Mouse (Mus musculus) frontal cortex, postnatal 14 days (tissue): ENCODE data around the gene Trpm8.

Experiments used
- DNase-seq, 2 experiments: peaks; one replicate each; pipeline ENCODE4 v3.0.0; 2022; ENCODE audit warnings: low spot score in 2 of 2

Trpm8 gene

GRCm38 (mm10) chr1:88355681-88356080 is 78.2 kb downstream of the Trpm8 start:
- DNase-seq, result no peak

- DNase-seq, result no peak
Observed at GRCm38 (mm10) chr1:88356616-88357015, 79.2 kb downstream of the Trpm8 start.

GRCm38 (mm10) chr1:88357458-88358090 is 80.1 kb downstream of the Trpm8 start:
- peak; percentile 19 to 60 for DNase-seq

- no peak for DNase-seq
Observed at GRCm38 (mm10) chr1:88358102-88358654, 80.7 kb downstream of the Trpm8 start.

- DNase-seq, result no peak
Observed at GRCm38 (mm10) chr1:88361085-88361484, 83.6 kb downstream of the Trpm8 start.

GRCm38 (mm10) chr1:88366881-88367644 is 89.6 kb downstream of the Trpm8 start:
- no peak for DNase-seq

GRCm38 (mm10) chr1:88378446-88378845 is 101.0 kb downstream of the Trpm8 start:
- DNase-seq, result no peak

GRCm38 (mm10) chr1:88391632-88392031 is 114.2 kb downstream of the Trpm8 start:
- no peak for DNase-seq

- DNase-seq, result no peak
Observed at GRCm38 (mm10) chr1:88393321-88393720, 115.9 kb downstream of the Trpm8 start.

- no peak for DNase-seq
Observed at GRCm38 (mm10) chr1:88403378-88403777, 125.9 kb downstream of the Trpm8 start.

GRCm38 (mm10) chr1:88406078-88406806 is 128.8 kb downstream of the Trpm8 start:
- no peak for DNase-seq

- no peak for DNase-seq
Observed at GRCm38 (mm10) chr1:88406807-88407198, 129.3 kb downstream of the Trpm8 start, which contains the start of gene Spp2. Gene Spp2, plus strand, starts transcription at chr1:88406961.

- DNase-seq, result no peak
Observed at GRCm38 (mm10) chr1:88408340-88408739, 130.9 kb downstream of the Trpm8 start.

- DNase-seq, result no peak
Observed at GRCm38 (mm10) chr1:88412013-88412412, 134.6 kb downstream of the Trpm8 start.

GRCm38 (mm10) chr1:88418943-88419342 is 141.5 kb downstream of the Trpm8 start:
- no peak for DNase-seq

GRCm38 (mm10) chr1:88422045-88422444 is 144.6 kb downstream of the Trpm8 start:
- no peak for DNase-seq

GRCm38 (mm10) chr1:88422846-88423395 is 145.5 kb downstream of the Trpm8 start:
- DNase-seq, result no peak

GRCm38 (mm10) chr1:88424602-88425252 is 147.3 kb downstream of the Trpm8 start:
- peak; percentile 52 to 76 for DNase-seq

- no peak for DNase-seq
Observed at GRCm38 (mm10) chr1:88427987-88428741, 150.7 kb downstream of the Trpm8 start.

- no peak for DNase-seq
Observed at GRCm38 (mm10) chr1:88429413-88429812, 152.0 kb downstream of the Trpm8 start.

GRCm38 (mm10) chr1:88431262-88431661 is 153.8 kb downstream of the Trpm8 start:
- no peak for DNase-seq
